Mouse (Mus musculus): ENCODE measurements around the gene Pls1. TPM values are rescaled to one million over a fixed set of nuclear protein-coding genes. Genes with fewer than 3 reads are reported as not detected.

Pls1 gene
- polyA plus RNA-seq, 2 experiments = 3.2 to 11.0 TPM

GRCm38 (mm10) chr9:95750037-95750511, 95.0 kb downstream of the Pls1 start, which contains the start of gene Trpc1:
Gene Trpc1 (minus strand): TSS chr9:95750375.
- WGBS (ENCODE audit: insufficient replicate concordance) = under 1% methylated on average over 53 of the region's 56 CpGs
- peaks cover 27% of the 10 kb centered on the region for H3K27me3 ChIP-seq (ENCODE audit: control insufficient read depth, insufficient read depth, low read length)
- DNase-seq (ENCODE audit: low read depth in 3 of 3, low spot score in 3 of 3) (peak; percentile 45 to 50 (median 48)), ATAC-seq (ENCODE audit: insufficient read depth) (peak; percentile 92)
- H3K4me2 ChIP-seq (ENCODE audit: low read depth) = peak within 1 kb of the TSS; percentile 76
- no peaks in the 10 kb centered on the region for H3K36me3 ChIP-seq (replicated peaks; ENCODE audit: control insufficient read depth, insufficient read depth, low read depth)
- no peaks in the 10 kb centered on the region for H3K9me3 ChIP-seq (ENCODE audit: control insufficient read depth, low read length)
- H3K4me1 ChIP-seq (replicated peaks; ENCODE audit: control insufficient read depth in 2 of 2, insufficient read depth in 2 of 2, low read length in 1 of 2) = no peaks in the 10 kb centered on the region
- H3K27ac ChIP-seq = no peak within 1 kb of the TSS
- H3K4me3 ChIP-seq (ENCODE audit: insufficient read depth in 1 of 2, low read depth in 2 of 2, low read length in 2 of 2) = peak within 1 kb of the TSS; percentile 51 to 60
- TF ChIP-seq EP300 (IDR thresholded peaks at IDR 0.05; ENCODE audit: low read depth) (no peak), CTCF (IDR thresholded peaks at IDR 0.05; ENCODE audit: low read depth) (no peak)
- peak within 1 kb of the TSS; percentile 53 for H3K9ac ChIP-seq (replicated peaks)

DNA sequence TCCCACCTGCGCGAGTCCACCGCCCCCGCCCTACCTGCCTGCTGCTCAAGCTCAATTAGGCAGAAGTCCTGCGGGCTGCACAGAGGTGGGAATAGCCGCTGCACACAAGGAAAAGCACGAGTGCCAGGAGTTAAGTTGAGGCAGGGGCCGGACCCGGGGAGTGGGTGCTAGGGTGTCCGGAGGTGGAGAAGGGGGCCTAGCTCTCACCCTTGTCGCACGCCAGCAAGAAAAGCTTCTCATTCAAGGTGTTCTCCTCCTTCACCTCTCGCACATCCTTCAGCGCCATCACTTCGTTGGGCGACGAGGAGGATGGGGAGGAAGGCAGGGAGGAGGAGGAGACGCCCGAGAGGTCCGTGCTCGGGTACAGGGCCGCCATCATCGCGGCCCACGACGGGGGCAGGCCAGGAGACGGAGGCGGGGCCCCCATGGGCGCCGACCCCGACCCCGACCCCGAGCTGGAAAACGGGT, 95.6 kb downstream of the Pls1 start:
- Histone ChIP-seq H3K27me3 (ENCODE audit: control insufficient read depth, insufficient read depth, low read length) (peaks cover 27% of the 10 kb centered on the region), H3K4me2 (ENCODE audit: low read depth) (peak overlapping the region; percentile 76), H3K4me1 (replicated peaks; ENCODE audit: control insufficient read depth in 2 of 2, insufficient read depth in 2 of 2, low read length in 1 of 2) (no peaks in the 10 kb centered on the region), H3K9me3 (ENCODE audit: control insufficient read depth, low read length) (no peaks in the 10 kb centered on the region), H3K27ac (no peak overlapping the region), H3K36me3 (replicated peaks; ENCODE audit: control insufficient read depth, insufficient read depth, low read depth) (no peaks in the 10 kb centered on the region), H3K4me3 (ENCODE audit: insufficient read depth in 1 of 2, low read depth in 2 of 2, low read length in 2 of 2) (peak overlapping the region; percentile 51 to 60), H3K9ac (replicated peaks) (no peak overlapping the region; the same call in 1 of the 2 replicates)
- ATAC-seq (ENCODE audit: insufficient read depth) (peak; percentile 31), DNase-seq (ENCODE audit: low read depth in 3 of 3, low spot score in 3 of 3) (no peak)
- WGBS (ENCODE audit: insufficient replicate concordance) = 4% methylated on average over 33 of the region's 34 CpGs
- TF ChIP-seq CTCF (IDR thresholded peaks at IDR 0.05; ENCODE audit: low read depth) (no peak), EP300 (IDR thresholded peaks at IDR 0.05; ENCODE audit: low read depth) (no peak)

GRCm38 (mm10) chr9:95747298-95747697, 97.8 kb downstream of the Pls1 start:
- Histone ChIP-seq H3K9ac (replicated peaks) (no peak overlapping the region), H3K27me3 (ENCODE audit: control insufficient read depth, insufficient read depth, low read length) (peaks cover 27% of the 10 kb centered on the region), H3K4me3 (ENCODE audit: insufficient read depth in 1 of 2, low read depth in 2 of 2, low read length in 2 of 2) (no peak overlapping the region), H3K4me1 (replicated peaks; ENCODE audit: control insufficient read depth in 2 of 2, insufficient read depth in 2 of 2, low read length in 1 of 2) (no peaks in the 10 kb centered on the region), H3K36me3 (replicated peaks; ENCODE audit: control insufficient read depth, insufficient read depth, low read depth) (no peaks in the 10 kb centered on the region), H3K4me2 (ENCODE audit: low read depth) (no peak overlapping the region), H3K9me3 (ENCODE audit: control insufficient read depth, low read length) (no peaks in the 10 kb centered on the region), H3K27ac (no peak overlapping the region)
- no peak for TF ChIP-seq CTCF (IDR thresholded peaks at IDR 0.05; ENCODE audit: low read depth)
- no peak for TF ChIP-seq EP300 (IDR thresholded peaks at IDR 0.05; ENCODE audit: low read depth)
- no peak for ATAC-seq (ENCODE audit: insufficient read depth)
- DNase-seq (ENCODE audit: low read depth in 3 of 3, low spot score in 3 of 3) = no peak
- WGBS (ENCODE audit: insufficient replicate concordance) = 50% methylated on average over 5 of the region's 5 CpGs

DNA sequence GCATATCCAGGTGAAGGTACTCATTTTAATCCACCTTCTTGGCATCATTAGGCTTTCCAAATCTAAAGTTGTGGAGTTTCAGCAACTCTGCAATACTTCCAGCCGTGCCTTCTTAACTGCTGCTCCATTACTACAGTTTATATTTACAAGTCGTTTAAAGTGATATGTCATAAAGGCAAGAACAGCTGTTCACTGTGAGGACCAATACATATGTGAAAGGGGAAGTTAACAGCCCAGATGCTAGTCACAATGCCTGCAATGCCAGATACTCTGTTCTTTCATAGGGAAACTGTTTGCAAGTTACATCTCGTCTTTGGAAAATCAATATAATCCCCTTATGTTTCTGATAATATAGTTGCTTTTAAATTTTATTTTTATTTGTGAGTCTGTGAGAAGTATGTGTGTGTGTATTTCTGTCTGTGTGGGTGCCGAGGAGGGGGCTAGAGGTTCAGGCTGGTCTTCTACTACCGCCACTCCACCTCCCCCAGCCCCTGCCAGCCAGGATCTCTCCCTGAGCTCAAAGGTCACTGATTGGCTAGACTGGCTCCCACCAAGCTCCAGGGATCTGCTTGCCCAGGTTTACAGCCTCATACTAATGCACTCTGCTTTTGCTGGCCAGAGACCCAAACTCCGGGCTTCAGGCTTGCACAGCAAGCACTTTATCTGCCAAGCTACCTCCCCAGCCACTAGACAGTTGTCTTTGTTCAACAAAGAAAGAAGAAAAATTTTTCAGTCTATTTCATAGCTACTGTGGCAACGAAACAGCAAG, 100.1 kb downstream of the Pls1 start:
- Histone ChIP-seq H3K4me3 (ENCODE audit: insufficient read depth in 1 of 2, low read depth in 2 of 2, low read length in 2 of 2) (no peak overlapping the region), H3K9me3 (ENCODE audit: control insufficient read depth, low read length) (no peaks in the 10 kb centered on the region), H3K27me3 (ENCODE audit: control insufficient read depth, insufficient read depth, low read length) (peaks cover 16% of the 10 kb centered on the region), H3K9ac (replicated peaks) (no peak overlapping the region; the same call in 1 of the 2 replicates), H3K36me3 (replicated peaks; ENCODE audit: control insufficient read depth, insufficient read depth, low read depth) (no peaks in the 10 kb centered on the region), H3K4me2 (ENCODE audit: low read depth) (no peak overlapping the region), H3K4me1 (replicated peaks; ENCODE audit: control insufficient read depth in 2 of 2, insufficient read depth in 2 of 2, low read length in 1 of 2) (no peaks in the 10 kb centered on the region), H3K27ac (no peak overlapping the region)
- no peak for DNase-seq (ENCODE audit: low read depth in 3 of 3, low spot score in 3 of 3)
- TF ChIP-seq EP300 (IDR thresholded peaks at IDR 0.05; ENCODE audit: low read depth) = no peak
- TF ChIP-seq CTCF (IDR thresholded peaks at IDR 0.05; ENCODE audit: low read depth) = no peak
- 41% methylated on average over 7 of the region's 7 CpGs for WGBS (ENCODE audit: insufficient replicate concordance)
- ATAC-seq (ENCODE audit: insufficient read depth) = no peak

DNA sequence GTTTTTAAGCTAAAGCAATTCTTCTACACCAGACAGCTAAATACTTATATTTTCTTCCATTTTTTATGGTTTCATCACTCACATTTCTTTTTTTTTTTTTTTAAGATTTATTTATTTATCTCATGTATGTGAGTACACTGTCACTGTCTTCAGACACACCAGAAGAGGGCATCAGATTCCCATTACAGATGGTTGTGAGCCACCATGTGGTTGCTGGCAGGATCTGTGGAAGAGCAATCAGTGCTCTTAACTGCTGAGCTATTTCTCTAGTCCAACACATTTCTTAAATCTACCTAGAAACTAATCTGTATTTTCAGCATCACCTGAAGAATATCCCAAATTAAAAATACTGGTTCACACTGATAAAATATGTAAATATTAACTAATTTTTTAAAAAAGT, 108.9 kb downstream of the Pls1 start:
- no peak overlapping the region for H3K4me3 ChIP-seq (ENCODE audit: insufficient read depth in 1 of 2, low read depth in 2 of 2, low read length in 2 of 2)
- H3K9me3 ChIP-seq (ENCODE audit: control insufficient read depth, low read length) = no peaks in the 10 kb centered on the region
- H3K36me3 ChIP-seq (replicated peaks; ENCODE audit: control insufficient read depth, insufficient read depth, low read depth) = no peaks in the 10 kb centered on the region
- DNase-seq (ENCODE audit: low read depth in 3 of 3, low spot score in 3 of 3) (no peak), ATAC-seq (ENCODE audit: insufficient read depth) (no peak)
- H3K9ac ChIP-seq (replicated peaks) = no peak overlapping the region
- H3K27ac ChIP-seq = no peak overlapping the region
- TF ChIP-seq EP300 (IDR thresholded peaks at IDR 0.05; ENCODE audit: low read depth) (no peak), CTCF (IDR thresholded peaks at IDR 0.05; ENCODE audit: low read depth) (no peak)
- no peak overlapping the region for H3K4me2 ChIP-seq (ENCODE audit: low read depth)
- no peaks in the 10 kb centered on the region for H3K27me3 ChIP-seq (ENCODE audit: control insufficient read depth, insufficient read depth, low read length)
- no peaks in the 10 kb centered on the region for H3K4me1 ChIP-seq (replicated peaks; ENCODE audit: control insufficient read depth in 2 of 2, insufficient read depth in 2 of 2, low read length in 1 of 2)

Measured in liver, embryonic 14.5 days (tissue).